Mouse (Mus musculus) naive thymus-derived CD4-positive, alpha-beta T cell, adult 2 months (primary cell): ENCODE measurements at regions not wholly inside any gene's neighbourhood (a gene's known extent, or its start where the extent isn't known, plus 50 kb on each side); places are given as distances from the start of the nearest gene placed in this dataset.

Experiments
- DNase-seq: peaks from one replicate; pipeline ENCODE4 v3.0.0-alpha.2; 2011; ENCODE audit warnings: low read depth

DNA sequence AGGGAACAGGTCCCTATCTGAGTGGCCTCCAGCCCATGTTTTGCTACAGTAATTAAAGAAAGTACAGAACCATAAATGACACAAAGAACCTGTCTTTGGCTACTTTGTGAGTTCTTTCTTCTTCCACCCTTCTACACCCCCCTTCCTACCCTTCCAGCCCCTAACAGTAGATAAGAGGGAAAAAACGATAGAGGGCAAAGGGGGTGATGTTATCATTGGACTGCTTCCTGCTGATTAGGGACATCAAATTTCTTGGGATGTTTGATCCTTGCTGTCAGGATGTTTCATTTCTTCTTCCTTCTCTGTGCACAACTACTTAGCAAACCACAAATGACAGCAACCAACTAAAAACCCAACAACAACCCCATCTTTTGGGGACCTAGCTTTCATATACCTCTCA is 232.5 kb upstream of the Rpl38 start:
- DNase-seq: no peak

DNA sequence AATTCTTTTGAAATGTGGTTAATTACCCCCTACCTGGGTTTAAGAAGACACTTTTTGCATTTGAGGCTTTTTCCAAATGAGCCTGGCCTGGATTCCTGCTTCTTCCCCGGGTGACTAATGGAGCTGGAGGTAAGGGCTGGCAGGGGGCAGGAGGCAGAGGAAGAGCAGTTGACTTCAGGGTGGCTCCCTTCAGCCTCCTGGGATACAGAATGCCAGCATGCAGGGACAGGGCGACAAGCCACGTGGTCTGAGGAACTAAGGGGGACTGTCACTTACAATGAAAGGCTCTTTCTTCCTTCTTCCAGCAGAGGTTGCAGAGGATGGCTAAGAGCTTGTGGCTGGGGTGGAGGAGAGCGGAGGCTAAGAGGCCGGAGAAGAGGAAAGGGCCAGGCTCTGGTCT is 234.8 kb upstream of the Rpl38 start:
- DNase-seq: no peak

DNA sequence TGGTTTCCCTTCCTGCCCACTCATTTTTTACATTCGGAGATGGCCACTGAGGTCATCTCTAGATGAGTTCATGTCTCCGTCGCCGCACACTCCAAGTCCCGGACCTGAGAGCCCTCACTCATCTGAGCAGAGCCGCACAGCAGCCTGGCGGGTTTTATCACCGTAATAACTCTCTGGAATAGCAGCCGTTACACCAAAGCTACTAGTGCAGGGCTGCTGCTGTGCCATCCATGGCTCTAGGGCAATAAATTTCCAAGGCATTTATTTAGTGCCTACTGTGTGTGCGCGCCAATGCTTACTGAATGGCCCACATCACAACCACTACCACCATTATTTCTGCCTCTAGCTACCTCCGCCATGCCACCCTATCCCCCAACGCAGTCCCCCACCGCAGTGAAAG is 242.9 kb upstream of the Rpl38 start:
- DNase-seq: no peak

DNA sequence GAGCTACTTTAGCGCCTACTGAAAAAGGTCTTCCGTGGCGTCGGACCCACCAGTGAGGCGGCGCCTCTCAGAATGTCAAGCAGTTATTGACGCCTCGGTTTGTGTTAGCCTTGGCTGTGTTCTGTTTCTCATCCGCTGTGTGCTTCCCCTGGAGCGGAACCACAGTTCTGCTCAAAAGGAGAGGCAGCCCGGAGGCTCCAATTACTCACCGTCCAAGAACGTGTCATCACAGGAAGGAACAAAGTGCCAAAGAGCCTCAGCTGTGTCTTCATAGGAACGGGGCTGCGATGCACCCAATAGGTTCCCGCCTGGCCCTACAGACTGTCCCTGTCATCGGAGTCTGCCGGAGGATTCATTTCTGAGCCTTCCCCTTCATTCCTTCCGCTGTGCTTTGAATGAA is 245.0 kb upstream of the Rpl38 start:
- no peak for DNase-seq

DNA sequence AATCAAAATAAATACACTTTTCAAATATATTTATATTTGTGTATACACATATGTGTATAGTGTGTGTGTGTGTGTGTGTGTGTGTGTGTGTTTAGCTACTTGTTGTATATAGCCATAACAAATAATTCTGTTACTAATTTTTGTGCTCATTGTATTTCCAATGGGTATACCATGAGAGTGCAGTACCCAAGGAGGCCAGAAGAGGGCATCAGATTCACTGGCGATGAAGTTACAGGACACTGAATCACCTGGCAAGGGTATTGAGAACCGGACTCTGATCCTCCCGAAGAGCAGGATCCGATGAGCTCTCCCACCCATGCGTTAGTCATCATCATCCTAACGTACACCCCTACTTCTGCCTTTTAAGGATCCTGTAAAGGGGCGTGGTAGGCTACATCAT is 249.3 kb upstream of the Rpl38 start:
- no peak for DNase-seq

DNA sequence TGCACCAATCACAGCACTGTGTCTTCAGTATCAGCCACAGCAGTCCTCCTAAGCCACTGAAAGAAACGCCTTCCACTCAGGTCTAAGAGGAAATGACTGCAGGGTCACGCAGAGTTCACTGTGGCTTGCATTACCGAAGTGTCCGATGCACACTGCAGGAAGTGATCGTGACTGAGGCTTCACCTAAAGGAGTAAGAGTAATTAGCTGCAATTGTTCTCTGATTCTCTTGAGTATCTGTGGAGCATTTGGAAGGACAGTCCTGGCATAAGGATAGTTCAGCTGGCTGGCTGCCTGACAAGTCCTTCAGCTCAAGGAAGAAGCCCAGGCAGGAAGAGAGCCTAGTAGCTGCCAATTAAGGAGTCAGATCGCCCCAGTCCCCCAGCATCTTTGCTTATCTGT is 252.2 kb upstream of the Rpl38 start:
- no peak for DNase-seq

DNA sequence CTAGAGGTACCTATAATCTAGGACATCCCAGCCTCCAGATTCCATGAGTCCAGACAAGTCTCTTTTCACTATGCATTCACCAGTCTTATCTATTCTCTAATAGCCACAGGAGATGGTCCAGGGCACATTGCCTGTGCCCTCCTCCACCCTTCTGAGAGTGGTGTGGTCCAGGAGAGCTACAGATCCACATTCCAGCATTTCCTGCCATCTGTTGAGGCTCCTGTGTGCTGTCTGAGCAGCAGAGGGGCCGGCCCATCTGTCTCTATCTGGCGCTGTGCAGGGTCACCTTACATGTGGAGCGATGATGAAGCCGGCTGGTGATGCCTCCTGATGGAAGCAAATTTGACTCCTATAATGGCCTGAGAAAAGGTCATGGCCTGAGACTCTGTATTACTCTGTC is 263.9 kb upstream of the Rpl38 start:
- DNase-seq: no peak

DNA sequence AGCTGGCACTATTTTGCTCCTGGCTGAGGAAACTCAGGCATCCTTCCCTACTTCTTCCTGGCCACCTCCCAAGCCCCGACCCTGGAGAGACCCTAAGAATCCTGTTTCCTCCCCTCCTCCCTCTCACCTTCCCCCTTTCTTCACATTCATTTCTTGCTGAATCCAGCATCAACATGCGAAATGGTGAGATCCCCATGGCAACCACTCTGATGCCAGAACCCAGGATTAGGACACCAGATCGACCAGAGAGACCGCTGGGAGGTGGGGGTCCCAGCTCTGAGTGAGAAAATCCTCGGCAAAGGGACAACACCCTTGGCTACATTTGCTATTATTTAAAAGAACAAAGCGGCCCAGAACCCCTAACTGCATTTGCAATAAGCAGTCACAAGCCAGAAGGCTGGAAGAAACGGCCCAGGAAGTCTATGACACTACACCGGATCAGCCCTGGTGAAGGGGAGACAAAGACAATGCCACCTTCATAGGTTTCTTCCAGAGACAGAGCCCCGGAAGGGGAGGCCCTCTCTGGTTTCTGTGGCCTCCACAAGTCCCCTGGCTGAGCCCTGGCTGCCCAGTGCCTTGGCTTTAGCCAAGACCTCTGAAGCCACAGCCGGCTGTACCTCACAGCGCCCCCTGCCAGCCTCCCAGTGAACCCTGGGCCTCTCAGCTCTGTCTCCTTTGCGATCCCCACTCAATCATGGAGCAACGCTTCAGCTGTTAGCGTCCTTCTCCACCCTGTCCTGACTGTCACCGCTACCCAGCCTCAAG is 265.6 kb upstream of the Rpl38 start:
- no peak for DNase-seq

DNA sequence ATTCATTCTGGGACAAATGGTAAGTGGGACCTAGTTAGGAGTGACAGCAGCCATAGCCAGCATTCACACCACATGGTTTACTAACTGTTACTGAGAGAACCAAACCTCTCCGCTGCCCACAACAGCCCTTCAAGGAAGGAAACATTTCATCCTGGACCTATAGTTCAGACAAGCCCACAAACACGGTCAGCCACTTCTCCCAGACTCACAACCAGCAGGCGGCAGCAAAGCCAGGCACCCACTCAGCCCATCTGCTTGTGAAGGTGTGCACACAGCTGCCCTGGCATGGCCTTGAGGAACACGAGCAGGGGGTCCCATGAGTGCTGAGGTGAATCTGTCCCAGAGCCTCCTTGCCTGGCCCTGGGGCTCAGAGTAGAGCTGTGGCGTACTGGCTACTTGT is 267.6 kb upstream of the Rpl38 start:
- no peak for DNase-seq

DNA sequence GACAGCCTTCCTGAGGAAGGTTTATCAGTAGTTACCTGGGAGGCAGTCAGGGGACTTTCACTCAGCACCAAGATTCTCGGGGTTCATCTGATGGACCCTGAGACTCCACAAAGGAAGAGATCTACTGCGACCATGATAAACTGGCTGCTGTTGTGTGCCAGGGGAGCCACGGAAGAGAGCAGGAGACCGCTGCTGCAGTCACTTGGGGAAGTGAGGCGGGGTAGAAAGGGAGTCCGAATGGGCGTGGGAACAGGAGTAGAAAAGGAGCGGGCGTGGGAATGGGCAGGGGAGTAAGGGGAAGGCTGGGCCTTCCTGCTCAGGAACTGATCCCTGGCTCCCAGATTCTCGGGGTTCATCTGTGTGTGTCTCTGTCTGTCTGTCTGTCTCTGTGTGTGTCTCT is 276.2 kb upstream of the Rpl38 start:
- no peak for DNase-seq

DNA sequence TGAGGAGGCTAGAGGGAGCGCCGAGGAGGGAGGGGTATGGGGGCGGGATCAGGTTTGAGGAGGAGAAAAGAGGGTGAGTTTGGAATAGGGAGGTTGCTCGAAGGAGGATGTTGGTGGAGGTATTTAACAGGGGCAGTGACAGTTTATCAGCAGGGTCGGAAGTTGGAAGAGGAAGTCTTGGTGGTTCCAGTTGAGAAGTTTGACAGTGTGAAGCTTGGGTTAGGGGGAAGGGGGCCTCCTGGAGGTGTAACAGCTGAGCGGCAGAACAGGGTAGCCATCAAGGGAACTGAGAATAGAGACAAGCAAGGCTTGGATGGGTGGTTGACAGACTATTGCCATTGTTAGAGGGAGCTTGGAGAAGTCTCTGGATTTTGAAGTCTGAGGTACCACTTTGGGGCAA is 276.8 kb upstream of the Rpl38 start:
- no peak for DNase-seq

DNA sequence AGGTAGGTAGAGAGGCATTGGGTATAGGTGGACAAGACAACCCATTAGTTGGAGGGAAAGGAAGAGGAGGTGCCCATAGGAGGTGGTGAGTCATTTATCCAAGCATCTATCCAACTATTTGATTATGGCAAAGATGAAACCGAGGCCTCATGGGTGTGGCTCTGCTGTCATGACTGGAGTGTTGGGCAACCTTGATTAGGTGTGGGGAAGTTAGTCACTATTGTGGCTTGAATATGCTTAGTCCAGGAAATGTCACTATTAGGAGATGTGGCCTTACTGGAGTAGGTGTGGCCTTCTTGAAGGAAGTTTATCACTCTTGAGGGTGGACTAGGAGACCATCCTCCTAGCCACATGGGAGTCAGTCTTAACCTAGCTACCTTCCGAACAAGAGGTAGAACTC is 281.2 kb upstream of the Rpl38 start:
- no peak for DNase-seq

DNA sequence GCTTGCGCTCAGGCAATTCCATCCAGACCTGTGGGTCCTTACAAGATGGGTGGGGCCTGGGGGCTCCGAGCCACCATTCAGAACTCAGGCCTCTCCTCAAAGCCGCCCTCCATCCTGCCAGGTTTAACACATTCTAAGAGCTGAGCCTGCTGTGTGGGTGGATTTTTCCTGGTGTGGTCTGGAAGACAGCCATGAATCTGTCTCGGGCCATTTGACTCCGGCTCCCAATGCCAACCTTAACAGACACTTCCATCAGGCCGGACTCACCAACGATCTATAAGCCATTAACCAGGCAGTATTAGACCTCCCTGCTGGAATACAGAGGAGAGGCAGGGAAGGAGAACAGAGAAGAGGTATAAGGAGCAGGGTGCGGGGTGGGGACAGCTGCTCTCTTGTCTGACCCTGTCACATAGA is 288.9 kb upstream of the Rpl38 start:
- DNase-seq: no peak

DNA sequence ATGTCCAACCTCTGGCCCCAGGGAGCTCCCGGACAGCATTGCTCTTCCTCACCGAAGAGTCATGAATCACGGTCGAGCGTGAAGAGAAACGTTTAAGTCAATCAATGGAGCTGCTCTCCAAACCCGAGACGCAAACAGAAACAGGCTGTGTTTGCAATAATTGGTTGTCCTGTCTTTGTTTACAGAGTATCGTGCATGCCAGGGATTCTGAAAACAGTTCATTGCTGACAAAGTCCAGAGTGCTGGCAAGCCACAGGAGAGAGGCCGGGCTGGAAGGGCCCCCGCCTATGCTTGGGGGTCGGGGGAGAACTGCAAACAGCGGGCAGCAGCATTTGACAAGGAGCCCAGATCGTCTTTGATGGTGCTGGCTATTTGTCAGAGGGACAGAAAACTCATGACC is 292.4 kb upstream of the Rpl38 start:
- no peak for DNase-seq

DNA sequence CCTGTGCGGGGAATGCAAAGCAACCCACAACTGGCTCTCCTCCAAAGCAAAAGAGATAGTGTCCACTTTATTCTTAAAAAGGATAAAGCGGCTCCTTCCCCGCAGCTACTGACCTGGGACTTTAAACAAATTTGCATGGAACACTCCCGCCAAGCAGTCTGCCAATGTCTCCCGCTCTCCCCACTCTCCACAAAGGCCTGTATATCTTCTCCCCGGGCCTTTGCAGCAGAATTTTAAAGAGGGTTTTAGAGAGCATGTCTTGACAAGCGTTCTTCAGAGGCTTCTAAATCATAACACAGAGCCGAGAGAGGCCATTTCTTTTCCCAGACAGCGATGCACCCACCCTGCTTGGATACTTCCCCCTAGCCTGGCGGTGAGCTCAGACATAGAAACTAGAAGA is 297.6 kb upstream of the Rpl38 start:
- DNase-seq: no peak

DNA sequence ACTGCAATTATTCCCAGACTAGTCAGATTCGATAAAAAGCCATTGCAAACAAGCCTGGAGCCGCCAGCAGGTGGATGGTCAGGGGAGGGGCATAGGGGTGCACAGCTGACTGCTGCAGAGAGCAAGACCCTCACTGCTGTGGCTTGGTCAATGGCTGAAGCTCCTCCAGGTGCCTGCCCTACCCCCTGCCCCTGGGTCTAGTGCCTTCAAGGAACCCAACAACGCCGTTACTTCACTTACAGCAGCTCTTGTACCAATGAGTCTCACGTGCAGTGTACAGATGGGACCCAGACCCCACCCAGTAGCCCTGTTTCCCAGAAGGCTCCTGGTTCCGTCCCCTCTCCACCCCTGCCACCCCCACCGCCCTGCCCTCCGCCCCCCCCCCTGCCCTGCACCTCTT is 300.5 kb upstream of the Rpl38 start:
- DNase-seq: no peak

DNA sequence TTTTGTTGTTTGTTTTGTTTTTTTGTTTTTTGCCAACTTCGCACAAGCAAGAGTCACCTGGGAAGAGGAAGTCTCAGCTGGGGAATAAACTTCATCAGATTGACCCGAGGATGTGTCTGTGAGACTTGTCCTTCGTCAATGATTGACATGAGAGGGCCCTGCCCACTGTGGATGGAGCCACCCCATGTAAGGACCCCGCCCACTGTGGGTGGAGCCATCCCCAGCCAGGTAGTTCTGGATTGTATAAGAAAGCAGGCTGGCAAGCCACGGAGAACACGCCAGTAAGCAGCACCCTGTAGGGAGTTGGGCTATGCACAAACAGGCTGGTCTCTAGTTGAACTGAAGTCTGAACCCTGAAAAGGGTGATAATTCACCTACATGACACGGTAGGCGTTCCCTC is 294.1 kb upstream of the Sdk2 start:
- no peak for DNase-seq

DNA sequence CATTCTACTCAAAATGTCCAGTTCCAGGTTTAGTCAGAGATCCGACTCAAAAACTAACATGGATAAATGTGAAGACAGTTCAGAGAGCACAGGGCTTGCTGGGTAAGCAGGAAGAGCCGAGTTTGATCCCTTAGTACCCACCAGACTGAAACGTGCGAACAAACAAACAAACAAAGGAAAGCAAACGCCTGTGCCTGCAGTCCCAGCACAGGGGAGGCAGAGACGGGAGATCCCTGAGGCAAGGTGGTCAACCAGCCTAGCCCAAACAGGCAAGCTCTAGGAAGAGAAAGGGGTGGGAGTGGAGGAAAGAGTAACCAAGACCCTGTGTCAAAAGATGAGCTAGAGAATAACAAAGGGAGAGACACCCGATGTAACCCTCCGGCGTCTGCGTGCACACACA is 293.5 kb upstream of the Sdk2 start:
- no peak for DNase-seq

DNA sequence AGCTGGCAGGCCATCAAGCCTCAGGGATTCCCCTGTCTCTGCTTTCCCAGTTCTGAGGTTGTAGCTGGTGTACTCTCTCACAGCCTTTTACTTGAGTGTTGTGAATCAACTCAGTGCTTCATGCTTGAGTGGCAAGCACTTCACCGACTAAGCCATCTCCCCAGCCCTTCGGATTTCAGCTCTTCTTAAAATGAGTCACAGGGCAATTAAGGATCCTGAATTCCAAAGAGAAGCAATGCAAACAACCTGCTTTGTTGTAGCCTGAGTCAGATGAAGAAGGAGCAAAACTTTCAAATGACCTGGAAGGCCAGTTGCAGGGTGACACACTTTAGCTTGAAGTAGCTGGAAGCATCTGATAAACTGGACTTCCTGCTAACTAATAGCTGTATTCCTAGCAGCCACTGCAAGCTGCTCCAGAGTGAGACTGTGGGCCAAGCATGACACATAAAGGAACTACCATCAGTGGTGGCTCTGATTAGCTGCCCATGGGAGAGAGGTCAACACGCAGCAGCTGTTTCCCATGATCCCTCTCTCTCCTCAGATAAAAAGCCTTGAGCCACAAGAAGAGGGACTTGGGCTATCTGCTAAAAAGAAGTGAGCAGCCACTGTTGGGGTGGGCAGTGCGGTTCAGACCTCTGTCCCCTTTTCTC is 285.4 kb upstream of the Sdk2 start:
- DNase-seq: no peak

DNA sequence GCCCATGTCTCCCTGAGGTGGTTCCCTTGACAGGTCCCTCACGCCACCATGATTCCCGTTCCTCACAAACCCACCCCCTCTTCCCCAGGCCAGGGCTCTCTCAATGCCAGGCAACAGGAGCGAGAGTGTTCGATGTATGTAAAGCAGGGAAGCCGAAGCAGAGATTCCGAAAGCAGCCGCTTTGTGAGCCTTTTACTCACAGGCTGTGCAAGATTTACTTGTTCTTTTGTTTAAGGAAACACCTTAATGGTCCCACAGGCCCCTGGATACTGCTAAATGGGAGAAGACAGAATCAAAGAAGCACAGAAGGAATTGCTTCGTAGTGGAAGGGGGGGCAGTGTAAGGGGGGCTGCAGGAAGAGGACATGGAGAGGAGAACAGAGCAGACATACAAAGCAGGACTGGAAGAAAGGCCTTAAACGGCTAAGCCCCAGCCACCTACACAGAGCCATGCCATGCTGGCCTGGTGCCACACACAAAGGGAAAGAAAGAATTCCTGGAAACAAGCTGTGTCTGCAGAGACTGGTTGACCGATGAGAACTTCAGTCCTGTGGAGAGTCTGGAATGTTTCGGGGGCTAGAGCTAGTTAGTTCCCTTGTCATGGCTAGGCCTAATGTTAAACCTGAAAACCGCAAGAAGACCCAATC is 270.1 kb upstream of the Sdk2 start:
- DNase-seq: no peak

DNA sequence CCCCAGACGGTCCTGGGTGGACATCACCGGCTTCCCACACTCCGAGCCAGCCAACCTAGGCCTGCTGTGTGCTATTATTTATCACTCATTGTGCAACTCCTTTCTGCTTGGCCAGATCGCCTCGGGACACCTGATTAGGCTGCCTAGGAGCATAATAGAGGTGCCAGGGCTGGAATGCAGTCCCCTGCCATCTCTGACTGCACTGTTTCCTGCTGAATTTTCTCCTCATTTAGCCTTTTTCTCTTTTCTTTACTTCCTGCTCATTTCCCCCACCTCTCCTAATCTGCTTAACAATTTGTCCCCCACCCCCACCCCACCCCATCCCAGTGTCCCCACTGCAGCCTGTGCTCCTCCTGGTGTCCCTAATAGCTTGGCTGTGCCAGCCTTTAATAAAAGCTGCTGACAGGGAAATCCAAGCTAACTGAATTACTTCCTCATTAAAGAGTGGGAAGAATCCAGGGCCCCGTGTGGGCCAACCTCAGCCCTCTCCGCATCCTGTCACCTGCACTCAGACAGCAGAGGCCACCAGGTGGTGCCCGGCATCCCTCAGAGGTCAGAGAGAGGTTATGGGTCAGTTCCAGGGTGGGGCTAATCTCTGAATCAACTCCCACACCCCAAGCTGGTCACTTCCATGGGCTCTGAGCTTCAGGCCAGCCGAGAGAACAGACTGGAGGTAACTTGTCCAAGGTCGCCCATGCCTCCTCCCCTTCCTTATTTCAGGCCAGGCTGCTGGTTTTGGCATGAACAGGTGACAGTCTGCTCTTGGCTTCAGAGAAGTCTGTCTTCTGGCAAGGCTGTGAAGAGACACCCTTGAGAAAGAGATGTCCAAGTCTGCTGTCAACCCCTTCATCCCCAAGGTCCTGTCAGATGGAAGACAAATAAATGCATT is 269.3 kb upstream of the Sdk2 start:
- DNase-seq: no peak

DNA sequence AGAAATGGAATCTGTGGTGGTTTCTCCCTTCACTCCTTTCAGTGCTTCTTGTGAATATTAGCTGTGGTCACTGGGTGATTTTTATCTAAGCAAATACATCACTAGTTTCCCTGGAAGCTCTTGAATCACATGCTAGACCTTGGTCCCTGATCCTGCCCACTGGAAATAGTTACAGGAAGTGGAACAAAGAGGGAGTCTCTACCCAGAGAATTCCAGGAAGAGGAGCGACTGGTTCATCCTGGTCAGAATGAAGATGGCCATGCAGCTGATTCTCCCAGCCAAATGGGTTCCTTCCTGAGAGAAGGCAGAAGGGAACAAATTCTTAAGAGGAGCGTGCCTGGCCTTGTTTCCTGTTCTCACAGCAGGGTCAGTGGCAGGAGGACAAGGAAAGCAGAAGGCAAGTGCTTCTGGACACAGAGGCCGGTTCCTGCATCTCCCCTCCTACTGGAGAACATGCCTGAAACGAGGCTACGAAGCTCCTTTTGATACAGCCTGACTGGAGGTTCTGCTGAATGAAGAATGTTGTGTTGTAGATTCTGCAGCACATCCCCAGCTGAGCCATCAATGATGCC is 264.8 kb upstream of the Sdk2 start:
- DNase-seq: no peak
